Mouse (Mus musculus) cortical plate, adult 2 months (tissue): ENCODE measurements around the gene Zdhhc14.

Experiments used
- CTCF ChIP-seq: fragments of 200-500 bp; IDR thresholded peaks from 2 replicates; pipeline ENCODE4 v1.5.1; 2011; ENCODE audit warnings: mild to moderate bottlenecking, control low read depth, low read length; ENCODE audit not compliant: insufficient read depth; ENCODE audit errors: extremely low read depth
- POLR2A ChIP-seq: fragments of 200-500 bp; IDR thresholded peaks from 2 replicates; pipeline ENCODE4 v1.6.1; 2011; ENCODE audit warnings: mild to moderate bottlenecking, low read length, control low read depth; ENCODE audit not compliant: insufficient read depth; ENCODE audit errors: extremely low read depth

- TF ChIP-seq POLR2A (no peak), CTCF (no peak)
Observed at GRCm38 (mm10) chr17:5466736-5467135, 25.6 kb upstream of the Zdhhc14 start.
